Mouse (Mus musculus): ENCODE measurements around the gene Aipl1.

DNA sequence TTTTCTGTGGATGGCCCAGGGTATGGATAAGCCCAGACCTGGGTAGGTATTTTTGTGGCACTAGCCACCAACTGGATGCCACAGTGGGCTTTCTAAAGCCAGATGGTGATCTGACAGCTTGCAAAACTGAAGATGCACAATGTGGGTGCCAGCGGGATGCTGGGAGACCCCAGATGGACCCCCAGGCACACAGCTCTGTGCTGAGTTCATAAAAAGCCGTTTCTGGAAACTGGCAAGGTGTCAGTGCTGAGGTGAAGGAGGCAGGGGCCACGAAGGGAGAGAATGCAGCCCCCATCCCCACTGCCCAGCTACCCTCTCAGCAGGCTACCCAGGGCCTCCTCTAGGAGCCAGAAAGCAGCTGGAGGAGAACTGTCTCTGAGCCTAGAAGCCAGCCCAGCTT lies 19.9 kb upstream of the Aipl1 start:
- no peak for TF ChIP-seq POLR2A (IDR thresholded peaks at IDR 0.05; ENCODE audit: low read depth, low read length)
- no peak for TF ChIP-seq E2F4 (IDR thresholded peaks at IDR 0.05; ENCODE audit: insufficient replicate concordance, low read depth, low read length)
- no peak for TF ChIP-seq CTCF (conservative IDR thresholded peaks at IDR 0.05 in 1 of 2, IDR thresholded peaks at IDR 0.05 in 1 of 2; ENCODE audit: low read depth in 2 of 2, low read length in 2 of 2)
- TF ChIP-seq NRF1 (IDR thresholded peaks at IDR 0.05; ENCODE audit: low read depth, low read length): no peak

Measured in CH12.LX (cell line).